Mouse (Mus musculus) E14TG2a.4 (cell line): ENCODE results near the gene Aifm3.

Experiments
- CTCF ChIP-seq: conservative IDR thresholded peaks from 2 replicates; pipeline ENCODE4 v1.5.1; 2014; ENCODE audit warnings: low read length
- POU5F1 ChIP-seq: IDR thresholded peaks from 2 replicates; pipeline ENCODE4 v1.6.1; 2014; ENCODE audit warnings: low read length, borderline replicate concordance

DNA sequence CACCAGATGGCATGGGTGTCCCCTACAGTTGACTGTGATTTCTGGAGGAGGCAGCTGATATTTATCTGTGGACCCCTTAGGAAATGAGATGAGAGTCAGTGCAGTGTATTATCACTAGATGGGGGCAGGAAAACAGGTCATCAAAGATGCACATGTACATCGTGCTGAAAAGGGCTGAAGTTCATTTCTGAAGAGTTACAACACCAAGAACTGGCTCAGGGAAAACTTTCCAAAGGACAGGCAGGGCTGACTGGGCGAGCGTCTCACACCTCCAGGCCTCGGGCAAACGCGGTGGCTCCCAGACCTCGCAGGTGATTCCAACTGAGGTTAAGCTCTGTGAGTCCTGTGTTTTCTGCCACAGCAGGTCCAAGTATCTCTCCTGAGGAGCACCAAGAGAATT is 63.4 kb downstream of the Aifm3 start:
- TF ChIP-seq CTCF (no peak), POU5F1 (no peak)
